Comparison of ENCODE assay signal across 25 mouse cellular contexts in the genomic region with DNA sequence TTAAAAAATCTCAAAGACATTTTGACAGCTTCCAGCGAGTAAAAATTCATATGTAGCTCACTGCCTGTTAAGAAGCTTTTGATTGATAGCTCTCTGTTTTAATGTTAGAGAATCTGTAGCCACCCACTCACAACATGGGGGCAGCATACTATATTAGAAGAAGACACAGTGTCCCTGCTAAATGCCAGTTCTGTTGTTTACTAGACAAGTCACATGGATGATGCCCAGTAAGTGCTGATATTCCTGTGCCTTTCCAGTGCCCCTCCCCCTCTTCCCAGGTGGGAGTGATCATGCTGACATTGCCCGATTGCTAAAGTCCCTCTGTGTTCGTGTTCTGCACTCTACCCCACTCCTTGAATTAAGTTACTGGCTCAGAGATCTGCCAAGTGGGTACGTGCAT.
DNase-seq lines count a peak whose midpoint lies in the region; TF ChIP-seq lines count a peak whose summit lies in the region.
"Had no signal": no experiment of that assay in that cellular context is flagged by ENCODE, and none has a peak within 500 bp of the region (broad histone marks: within the 10 kb centered on the region; RNA-seq: fewer than 3 reads in every experiment).

No protein-coding gene starts in this region.

- peak; percentile 23 to 24 for DNase-seq in left cerebral cortex, postnatal 14 days (ENCODE audit: low spot score in 2 of 2)
- DNase-seq in left cerebral cortex, adult 9 months (ENCODE audit: low spot score in 2 of 2), result no peak
- DNase-seq in layer of hippocampus, adult 2 months (ENCODE audit: low spot score in 2 of 2), result peak; percentile 66 to 72
- DNase-seq in layer of hippocampus, adult 9-11 months, result peak; percentile 86
- DNase-seq in layer of hippocampus, postnatal 36 days, result peak; percentile 47 to 68
- DNase-seq in kidney, adult 9 months, result no peak
- no peak for DNase-seq in spleen, adult 18-20 months
- no peak for DNase-seq in cerebellum, postnatal 25 days
- DNase-seq: adrenal gland, adult 2 months; adrenal gland, postnatal 14 days; cerebellum, adult 11-12 months; cerebellum, adult 8-10 months; cerebellum, postnatal 10 days; gastrocnemius, postnatal 25 days; heart, adult 18-20 months; heart, postnatal 10 days; heart, postnatal 36 days had no signal

- no peak overlapping the region for H3K4me3 ChIP-seq in layer of hippocampus, adult 2 months
- H3K4me3 ChIP-seq: embryonic facial prominence, embryonic 12.5 days; embryonic facial prominence, embryonic 15.5 days; forebrain, embryonic 12.5 days; forebrain, embryonic 15.5 days; heart, embryonic 12.5 days; heart, embryonic 15.5 days; hindbrain, embryonic 10.5 days; hindbrain, embryonic 13.5 days had no signal

- intact Hi-C loops in left cerebral cortex, postnatal 14 days (cut with DNase I), result no loop called here

- H3K27ac ChIP-seq in layer of hippocampus, adult 2 months, result peak overlapping the region; percentile 92
- H3K27ac ChIP-seq: embryonic facial prominence, embryonic 12.5 days; embryonic facial prominence, embryonic 15.5 days; forebrain, embryonic 12.5 days; forebrain, embryonic 15.5 days; heart, embryonic 15.5 days; hindbrain, embryonic 10.5 days; hindbrain, embryonic 13.5 days had no signal

- TF ChIP-seq CTCF in layer of hippocampus, adult 2 months (conservative IDR thresholded peaks at IDR 0.05), result no peak

Comparison
In these comparisons a context has a peak if more than half of its experiments do, and no peak if none do; other contexts are left out.
1. DNase-seq: peak in left cerebral cortex, postnatal 14 days (2 of 2), layer of hippocampus, adult 2 months (2 of 2), layer of hippocampus, adult 9-11 months (single experiment) and layer of hippocampus, postnatal 36 days (2 of 2); none in left cerebral cortex, adult 9 months (0 of 2), kidney, adult 9 months (single experiment), spleen, adult 18-20 months (0 of 2) and cerebellum, postnatal 25 days (0 of 2).